Mouse (Mus musculus): ENCODE measurements around the gene C1qtnf7. TPM values are rescaled to one million over a fixed set of nuclear protein-coding genes. Genes with fewer than 3 reads are reported as not detected.

Gene C1qtnf7
- total RNA-seq (2021) = 1 to 10 TPM in 1 of 2 experiments, under 1 TPM in 1; 0.70 to 1.4 TPM

DNA sequence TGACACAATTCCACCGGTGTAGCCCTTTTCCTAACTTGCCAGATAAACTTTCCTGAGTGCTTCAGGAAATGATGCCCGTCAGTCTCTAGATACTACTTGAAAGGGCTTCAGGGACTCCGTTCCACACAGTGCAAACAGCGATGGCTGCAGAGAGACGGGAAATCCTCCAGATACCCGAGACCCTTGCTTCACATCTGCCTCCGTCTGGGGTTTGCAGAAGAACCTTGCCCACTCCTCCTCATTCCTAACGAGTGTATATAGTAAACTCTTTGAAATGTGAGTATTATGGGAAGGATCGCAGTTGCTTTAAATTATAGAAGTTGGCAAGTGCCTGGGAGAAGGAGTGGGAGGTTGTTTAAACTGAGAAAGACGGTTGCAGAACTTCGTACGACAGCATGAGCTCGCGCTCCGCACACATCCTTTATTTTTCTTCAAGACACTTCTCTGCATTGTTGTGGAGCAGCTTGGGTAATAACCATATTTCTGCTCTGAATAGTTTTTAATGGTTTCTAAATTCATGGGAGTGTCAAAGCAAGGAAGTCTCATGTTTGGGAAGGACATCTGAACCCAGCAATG, at the start of gene C1qtnf7:
Gene C1qtnf7 (plus strand): TSS at position 138 of the 576 bp plus-strand sequence.
- no peak for DNase-seq (ENCODE audit: extremely low spot score in 1 of 2, low spot score in 1 of 2)

DNA sequence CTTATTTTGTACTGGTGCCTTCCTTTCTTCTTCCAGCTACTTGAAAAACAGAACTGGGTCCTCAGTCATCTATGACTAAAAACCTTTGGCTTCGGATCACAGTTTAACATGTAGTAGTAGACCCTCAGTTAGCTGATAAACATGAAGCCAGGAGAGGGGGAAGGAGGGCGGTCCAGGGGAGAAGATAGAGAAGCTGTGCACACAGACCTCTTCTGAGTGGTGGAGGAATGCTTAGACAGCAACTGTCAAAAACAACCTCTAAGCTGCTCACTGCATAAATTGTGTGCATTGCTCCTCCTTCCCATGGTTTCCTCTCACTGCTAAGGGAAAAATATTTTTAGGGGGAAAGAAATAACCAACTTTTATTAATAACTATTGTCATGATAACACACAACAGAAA, 48.6 kb upstream of the C1qtnf7 start:
- DNase-seq (ENCODE audit: extremely low spot score in 1 of 2, low spot score in 1 of 2) = no peak

DNA sequence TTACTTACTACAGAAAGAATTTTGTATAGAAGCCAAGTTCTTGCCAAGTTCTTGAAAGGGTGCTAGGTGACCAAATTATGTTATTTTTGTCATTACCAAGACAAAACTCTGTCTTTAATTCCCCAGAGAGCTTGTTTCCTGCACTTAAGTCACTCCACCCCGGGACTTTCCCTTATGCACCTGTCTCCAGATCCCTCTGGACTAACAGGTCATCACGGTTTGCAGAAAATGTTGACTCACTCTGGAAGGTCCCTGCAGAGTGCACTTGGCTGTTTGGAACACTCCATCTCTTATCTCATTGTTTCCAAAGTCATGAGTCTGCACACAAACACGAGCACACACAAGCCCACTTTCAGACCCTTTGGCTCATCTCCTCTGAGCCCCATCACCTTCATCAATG, 48.1 kb upstream of the C1qtnf7 start:
- DNase-seq (ENCODE audit: extremely low spot score in 1 of 2, low spot score in 1 of 2) = no peak

DNA sequence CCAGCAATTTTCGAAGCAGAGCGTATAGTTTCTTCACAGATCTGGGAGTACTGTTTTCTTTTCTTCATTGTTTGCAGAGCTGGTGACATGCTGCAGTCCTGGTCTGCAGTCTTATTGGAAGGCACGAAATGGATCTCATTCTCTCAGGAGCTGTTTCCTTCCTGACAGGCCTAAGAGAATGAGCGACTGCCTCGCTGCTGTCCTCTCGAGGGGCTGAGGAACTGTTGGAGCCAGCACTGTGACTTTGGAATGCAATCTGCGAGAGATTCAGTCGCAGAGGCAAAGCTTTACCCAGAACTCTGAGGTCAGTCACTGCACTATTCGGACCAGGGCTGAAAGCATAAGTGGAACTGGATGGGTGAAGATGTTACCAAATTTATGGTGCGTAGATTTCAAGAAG, 46.4 kb upstream of the C1qtnf7 start:
- DNase-seq (ENCODE audit: extremely low spot score in 1 of 2, low spot score in 1 of 2) = no peak

DNA sequence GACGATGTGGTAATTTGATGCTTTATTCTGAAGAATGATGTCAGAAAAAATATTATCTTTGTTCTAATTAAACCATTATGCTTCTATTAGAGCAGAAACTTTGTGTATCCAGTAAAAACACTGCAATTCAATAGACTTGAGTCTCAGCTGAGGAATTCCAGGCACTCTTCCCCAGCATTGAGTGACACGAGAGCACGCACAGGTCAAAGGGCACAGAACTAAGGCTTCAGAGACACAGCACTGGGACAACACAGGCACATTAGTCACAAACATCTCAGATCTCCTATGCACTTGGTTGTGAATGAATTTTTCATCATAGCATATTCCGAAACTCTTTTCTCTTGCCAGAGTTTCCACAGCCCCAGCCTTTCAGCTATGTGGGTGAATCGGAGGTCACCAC, 37.4 kb upstream of the C1qtnf7 start:
- no peak for DNase-seq (ENCODE audit: extremely low spot score in 1 of 2, low spot score in 1 of 2)

DNA sequence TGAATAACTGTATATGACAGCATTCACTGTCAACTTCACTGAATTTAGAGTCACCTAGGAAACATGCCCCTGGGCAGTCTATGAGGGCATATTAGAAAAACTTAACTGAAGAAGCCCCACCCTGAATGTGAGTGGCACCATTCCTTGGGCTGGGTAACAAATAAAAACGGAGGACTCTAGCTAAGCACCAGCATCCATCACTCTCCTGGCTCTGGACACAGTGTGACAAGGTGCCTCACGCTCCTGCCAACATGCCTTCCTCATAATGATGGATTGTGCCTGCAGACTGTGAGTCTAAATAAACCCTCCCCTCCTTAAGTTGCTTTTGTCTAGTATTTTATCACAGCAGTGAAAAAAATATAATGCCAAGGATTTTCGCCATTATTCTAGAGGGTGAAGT, 35.3 kb upstream of the C1qtnf7 start:
- no peak for DNase-seq (ENCODE audit: extremely low spot score in 1 of 2, low spot score in 1 of 2)

DNA sequence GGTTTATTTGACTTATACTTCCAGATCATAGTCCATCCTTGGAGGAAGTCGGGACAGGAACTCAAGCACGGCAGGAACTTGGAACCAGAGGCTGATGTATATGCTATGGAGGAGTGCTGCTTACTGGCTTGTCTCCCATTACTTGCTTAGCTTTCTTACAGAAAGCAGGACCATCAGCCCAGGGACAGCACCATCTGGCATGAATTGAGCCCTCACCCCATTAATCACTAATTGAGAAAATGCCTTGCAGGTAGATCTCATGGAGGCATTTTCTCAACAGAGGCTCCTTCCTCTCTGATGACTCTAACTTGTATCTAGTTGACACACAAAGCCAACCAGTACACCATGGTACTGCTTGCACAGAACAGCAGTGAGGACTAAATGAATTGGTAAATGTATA, 34.6 kb upstream of the C1qtnf7 start:
- DNase-seq (ENCODE audit: extremely low spot score in 1 of 2, low spot score in 1 of 2) = no peak

DNA sequence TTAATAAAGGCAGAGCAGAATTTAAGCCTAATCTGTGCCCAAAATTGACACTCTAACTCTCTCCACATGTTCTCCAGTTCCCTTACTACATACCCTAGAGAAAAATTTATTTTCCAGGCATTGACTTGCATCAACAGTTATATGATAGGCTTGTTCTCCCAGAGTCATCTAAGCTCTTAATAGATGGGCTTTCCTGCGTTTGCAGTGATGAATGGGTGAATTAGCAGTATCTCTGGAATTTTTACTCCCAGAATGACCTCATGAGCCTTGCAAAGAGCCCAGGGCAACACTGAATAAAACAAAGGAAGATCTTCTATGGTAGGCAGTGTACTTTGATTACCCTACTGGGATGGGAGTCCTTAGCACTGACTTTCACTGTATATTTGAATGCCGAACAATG, 33.5 kb upstream of the C1qtnf7 start:
- no peak for DNase-seq (ENCODE audit: extremely low spot score in 1 of 2, low spot score in 1 of 2)

DNA sequence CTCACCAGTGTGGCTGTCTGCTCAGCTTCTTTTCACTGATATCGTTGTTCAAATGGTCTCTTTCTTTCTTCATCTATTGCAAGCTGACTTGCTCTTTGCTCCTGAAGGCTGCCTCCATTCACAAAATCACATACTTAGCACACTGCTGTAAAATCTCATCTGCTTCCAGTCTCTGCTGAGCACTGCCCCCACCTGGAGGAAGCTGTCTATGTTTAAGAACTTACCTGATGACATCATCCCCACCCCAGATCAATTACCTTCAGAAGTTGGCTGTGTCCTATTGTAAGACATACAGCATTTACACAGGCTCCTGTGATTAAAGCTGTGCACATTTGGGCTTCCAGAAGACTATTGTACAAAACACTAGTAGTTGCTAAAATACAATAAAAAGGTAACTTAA, 13.5 kb upstream of the C1qtnf7 start:
- DNase-seq (ENCODE audit: extremely low spot score in 1 of 2, low spot score in 1 of 2) = no peak

DNA sequence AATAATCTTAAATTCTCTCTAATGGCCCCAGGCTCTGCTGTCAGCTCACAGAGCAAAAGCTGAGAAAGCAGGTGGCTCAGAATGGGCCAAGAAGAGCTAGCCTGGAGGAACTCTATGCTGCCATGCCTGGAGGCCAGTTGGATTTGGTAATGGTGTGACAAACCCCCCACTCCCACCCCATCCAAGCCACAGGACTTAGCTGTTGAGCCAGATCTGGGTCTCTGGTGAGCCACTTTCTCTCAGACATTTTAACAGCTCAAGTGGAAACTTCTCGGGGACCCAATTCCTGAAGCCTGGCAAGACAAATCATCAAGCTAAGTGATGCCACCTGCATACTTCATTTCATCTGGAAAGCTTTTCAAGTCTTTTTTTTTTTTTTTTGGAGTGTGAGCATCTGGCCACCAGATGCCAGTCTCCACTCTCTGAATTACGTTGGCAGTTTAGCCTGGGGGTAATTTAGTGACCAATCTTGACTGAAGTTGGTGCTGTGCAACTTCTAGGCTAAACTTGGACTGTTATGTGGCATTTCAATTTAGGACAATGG, 11.0 kb upstream of the C1qtnf7 start:
- DNase-seq (ENCODE audit: extremely low spot score in 1 of 2, low spot score in 1 of 2) = no peak

DNA sequence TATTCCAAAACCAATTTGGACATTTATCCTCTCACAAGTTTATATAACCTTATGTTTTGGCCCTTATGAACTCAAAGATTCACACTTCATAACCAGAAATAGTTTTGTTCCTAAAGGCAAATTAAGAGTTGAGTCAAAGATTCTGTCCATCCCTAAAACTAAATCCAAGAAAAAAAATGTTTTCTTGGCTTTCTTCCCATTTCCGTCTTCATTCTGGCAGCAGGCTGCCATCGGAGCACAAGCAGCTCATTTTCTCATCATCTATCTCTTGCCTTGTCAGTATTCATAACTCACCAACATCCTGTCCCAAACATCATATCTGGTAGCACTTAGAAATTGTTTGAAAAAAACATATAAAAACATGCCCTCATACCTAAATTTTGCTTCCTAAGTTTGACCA, 6.9 kb upstream of the C1qtnf7 start:
- no peak for DNase-seq (ENCODE audit: extremely low spot score in 1 of 2, low spot score in 1 of 2)

DNA sequence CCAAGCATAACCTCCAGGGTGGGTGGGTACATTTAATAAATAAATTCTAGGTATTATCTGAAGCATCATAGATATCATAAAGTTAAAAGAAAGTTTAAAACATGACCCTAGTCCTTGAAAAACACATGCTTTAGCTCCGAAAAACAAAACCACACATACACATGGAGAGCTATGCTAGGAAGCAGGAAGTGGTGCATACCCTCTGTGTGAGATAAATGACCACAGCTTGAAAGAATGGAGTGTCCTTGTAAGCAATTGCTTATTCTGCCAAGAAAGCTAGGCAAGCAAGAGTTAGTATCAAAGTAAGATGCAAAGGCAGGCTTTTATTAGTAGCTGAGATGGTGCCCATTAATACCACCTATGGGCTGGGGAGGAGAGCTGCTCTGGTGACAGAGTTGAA, 6.4 kb upstream of the C1qtnf7 start:
- DNase-seq (ENCODE audit: extremely low spot score in 1 of 2, low spot score in 1 of 2) = no peak

DNA sequence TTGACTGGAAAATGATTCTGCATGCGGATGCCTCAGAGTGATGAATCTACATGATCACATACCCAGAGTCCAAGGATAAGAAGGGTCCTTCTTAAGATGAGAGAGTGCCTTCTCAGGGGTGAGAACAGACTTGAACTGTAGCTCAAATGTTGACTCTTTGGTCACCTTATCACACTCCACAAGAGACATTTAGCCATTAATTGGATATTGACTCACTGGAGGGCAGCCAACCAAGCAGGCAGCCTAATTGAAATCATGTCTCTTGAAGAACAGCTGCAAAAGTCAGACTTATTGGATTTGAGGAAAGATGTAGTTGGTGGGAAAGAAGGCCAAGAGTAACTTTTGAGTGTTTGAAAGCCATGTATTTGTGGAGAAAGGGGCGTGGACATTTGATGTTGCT, 4.2 kb upstream of the C1qtnf7 start:
- DNase-seq (ENCODE audit: extremely low spot score in 1 of 2, low spot score in 1 of 2) = no peak

DNA sequence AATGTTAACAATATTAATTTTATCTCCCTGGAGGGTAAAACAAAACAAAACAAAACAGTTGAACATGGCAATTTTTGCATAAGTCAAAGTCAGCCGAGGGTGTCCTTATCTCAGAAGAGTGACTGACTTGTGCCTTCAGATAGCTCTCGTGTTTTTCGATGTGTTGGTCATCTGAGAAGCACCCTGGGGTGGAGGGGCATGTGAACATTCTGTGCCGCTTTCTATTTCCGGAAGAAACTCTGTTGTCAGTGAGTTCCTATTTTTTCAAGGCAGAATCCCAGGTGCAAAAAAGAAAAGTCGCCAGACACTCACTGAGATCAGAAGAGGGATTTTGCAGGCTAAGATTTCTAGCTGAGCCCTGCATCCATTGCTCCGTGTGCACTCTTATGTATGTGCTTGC, 1.2 kb downstream of the C1qtnf7 start:
- no peak for DNase-seq (ENCODE audit: extremely low spot score in 1 of 2, low spot score in 1 of 2)

DNA sequence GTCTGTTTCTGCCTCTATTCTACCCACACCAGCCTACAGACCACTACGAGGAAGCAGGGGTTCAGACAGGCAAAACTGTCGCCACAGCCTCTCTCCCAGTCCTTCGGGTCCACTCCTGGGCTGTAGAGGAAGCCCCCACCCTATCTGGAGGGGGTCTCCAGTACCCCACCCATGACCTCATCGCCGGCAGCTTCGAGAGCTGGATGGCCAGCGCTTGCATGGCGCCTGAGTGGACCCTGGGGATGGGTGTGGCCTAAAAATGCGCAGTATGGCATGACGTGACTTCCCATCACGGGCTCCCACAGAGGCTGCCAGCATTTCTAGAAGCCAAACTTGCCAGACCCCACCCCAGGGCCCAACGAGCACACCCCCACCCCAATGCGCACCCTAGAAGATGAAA, 2.0 kb downstream of the C1qtnf7 start:
- no peak for DNase-seq (ENCODE audit: extremely low spot score in 1 of 2, low spot score in 1 of 2)

DNA sequence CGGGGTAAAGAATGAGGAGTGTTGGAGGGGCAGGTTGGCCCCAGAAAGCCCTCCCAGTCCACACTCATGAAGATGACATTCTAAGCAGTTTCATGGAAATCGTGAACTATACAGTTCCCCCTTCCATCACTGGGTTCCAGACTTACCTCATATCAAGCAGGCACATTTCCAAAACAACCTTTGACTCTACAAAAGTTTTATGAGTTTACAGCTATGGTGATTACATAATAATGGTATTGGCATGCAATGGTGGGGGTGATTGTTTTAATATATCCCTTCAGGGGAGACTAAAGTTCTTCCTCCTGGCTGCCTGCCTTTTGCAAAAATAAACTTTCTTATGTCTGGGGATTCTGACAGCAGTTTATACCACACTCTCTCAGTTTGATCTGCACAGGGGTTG, 4.6 kb downstream of the C1qtnf7 start:
- no peak for DNase-seq (ENCODE audit: extremely low spot score in 1 of 2, low spot score in 1 of 2)

DNA sequence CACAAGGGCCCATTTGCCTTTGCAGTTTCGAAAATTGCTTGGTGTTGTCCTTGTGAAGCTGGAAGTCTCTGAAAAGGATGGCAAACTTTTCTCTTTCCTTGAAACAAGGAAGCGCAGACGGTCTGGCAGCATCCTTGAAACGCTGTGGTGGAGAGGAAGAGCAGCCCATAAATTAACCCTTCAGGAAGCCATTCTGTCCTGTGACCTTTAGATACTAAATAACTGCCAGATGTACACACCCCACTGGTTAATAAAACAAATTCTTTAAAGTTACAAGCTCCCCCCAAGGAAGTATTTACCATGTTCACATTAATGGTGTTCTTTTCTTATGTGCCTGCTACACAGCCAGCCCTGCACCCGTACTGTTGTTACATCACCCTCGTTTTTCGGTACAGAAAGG, 6.0 kb downstream of the C1qtnf7 start:
- no peak for DNase-seq (ENCODE audit: extremely low spot score in 1 of 2, low spot score in 1 of 2)

DNA sequence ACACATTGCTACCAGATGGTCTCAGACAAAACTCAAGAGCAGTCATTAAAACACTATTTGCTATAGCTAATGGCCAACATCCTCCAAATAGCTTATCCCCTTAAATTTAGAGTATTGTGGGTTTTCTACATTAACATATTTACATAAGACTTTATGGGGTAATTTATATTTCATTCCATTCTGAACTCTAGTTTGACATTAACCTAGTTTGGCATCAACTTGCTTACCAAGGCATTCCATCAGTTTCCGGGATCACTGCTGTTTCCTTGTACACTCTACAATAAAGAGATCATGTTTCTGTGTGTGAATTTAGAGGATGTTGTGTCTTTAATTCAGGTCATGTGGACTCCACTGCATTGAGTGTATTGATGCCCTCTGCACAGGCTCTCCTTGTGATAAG, 7.5 kb downstream of the C1qtnf7 start:
- no peak for DNase-seq (ENCODE audit: extremely low spot score in 1 of 2, low spot score in 1 of 2)

DNA sequence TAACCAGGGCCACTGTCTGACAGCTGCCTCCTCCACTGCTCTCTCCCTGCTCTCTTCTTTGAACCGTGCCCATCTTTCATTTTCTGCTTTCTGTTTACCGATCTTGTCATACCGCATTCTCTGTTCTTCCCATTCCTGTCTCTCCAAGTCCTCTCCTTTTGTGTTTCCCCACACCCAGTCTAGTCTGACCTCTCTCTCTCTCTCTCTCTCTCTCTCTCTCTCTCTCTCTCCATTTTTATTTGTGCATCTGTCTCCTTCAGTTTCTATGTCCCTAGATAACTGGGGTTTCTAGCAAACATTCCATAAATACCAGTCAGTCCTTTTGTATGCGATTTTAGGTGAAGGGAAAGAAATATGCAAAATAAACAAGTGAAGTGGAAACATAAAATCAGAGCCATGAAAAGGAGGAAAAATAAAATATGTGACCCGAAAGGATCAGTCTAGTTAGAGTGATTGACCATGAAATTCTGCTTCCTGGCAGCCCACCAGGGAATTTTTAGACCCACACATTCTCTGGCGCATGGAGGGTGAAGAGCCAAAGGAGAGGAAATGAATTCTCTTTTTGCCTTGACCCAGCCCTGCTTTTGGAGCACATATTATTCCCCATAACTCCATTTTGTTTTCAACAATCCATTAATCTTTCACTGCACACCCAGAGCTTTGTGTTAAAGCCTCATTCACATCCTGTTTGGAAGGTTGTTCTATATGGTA, 11.7 kb downstream of the C1qtnf7 start:
- DNase-seq (ENCODE audit: extremely low spot score in 1 of 2, low spot score in 1 of 2) = no peak

DNA sequence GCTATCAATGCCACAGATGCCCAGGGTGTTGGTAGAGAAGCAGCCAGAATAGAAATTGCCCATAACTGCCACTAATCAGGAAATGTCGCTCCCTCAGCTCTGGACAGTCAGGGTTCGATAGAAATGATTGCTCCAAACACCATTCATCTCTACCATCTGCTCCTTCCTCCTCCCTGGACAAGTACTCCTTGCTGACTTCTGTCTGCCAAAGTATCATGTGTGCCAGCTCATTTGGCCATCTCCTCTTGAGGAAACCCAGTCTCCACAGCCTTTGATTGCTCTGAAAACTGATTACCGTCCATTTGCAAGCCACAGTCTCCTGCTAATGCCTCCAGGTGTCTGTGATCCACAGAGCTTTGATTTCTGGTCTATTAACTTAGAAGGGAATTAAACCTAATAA, 14.8 kb downstream of the C1qtnf7 start:
- DNase-seq (ENCODE audit: extremely low spot score in 1 of 2, low spot score in 1 of 2) = no peak

DNA sequence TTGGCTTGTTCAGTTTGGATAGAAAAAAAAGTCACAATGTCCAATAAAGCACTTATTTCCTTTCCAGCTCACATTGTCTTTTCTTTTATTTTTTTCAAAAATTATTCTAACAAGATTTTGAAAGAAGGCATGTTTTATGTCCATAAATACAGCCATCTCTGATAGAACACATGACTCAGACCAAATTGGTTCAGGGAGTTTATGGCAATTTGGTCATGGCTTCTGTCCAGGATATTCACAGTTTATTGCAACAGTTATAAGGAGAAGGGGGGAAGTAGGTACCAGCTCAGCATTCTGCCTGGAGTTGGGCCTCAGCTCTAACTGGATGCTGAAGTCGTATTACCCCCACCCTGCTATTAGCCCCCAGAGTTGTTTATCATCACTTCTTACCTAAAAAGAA, 15.5 kb downstream of the C1qtnf7 start:
- no peak for DNase-seq (ENCODE audit: extremely low spot score in 1 of 2, low spot score in 1 of 2)

All from layer of hippocampus, postnatal 25 days (tissue).